ENCODE assay signal across 8 mouse cellular contexts in the genomic region with DNA sequence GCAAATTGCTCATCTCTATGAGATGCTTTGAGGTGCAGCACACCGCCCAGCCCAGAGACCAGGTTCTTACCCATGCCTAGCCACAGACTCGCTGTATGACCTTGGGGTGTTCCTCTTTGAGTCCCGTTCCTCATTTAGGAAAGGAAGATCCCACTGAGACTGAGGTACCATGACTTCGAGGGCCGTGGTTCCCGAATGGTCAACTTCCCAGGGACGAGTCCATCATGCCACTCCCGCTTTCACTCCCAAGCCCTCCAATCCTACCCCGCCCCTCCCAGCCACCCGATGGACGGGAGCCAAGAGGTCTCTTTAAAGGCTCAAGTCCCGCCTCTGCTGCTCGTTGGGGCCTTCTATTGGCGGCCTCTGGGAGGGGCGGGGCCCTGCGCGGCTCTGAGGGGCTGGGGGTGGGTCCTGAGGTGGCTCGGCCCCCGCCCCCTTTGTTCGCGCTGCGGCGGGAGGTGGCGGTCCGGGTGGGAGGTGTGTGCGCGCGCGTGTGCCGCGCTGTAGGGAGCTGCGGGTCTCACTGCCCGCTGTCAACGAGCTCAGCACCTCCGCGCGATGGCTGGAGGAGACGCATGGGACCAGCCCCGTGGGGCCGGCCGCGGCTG. TPM values are rescaled to one million over a fixed set of nuclear protein-coding genes. Genes with fewer than 3 reads are reported as not detected.
A peak's percentile ranks its signal among the peaks of the same experiment; 100 is the strongest.
DNase-seq lines count a peak whose midpoint lies in the region; ATAC-seq and TF ChIP-seq lines count a peak whose summit lies in the region.

A gene (plus strand): TSS at position 439 of the 608 bp plus-strand sequence.

- H3K4me3 ChIP-seq in intestine, postnatal 0 days (ENCODE audit: low read depth, low read length), result peak within 1 kb of the TSS; percentile 79
- H3K4me3 ChIP-seq in midbrain, embryonic 10.5 days, result peak within 1 kb of the TSS; percentile 91

- TF ChIP-seq CTCF in intestine, postnatal 0 days (IDR thresholded peaks at IDR 0.05; ENCODE audit: low read depth), result no peak

- peaks cover 34% of the 10 kb centered on the region for H3K4me1 ChIP-seq in intestine, postnatal 0 days (replicated peaks; ENCODE audit: control insufficient read depth, insufficient read depth, low read length)
- peaks cover 74% of the 10 kb centered on the region for H3K4me1 ChIP-seq in midbrain, embryonic 10.5 days

- peak within 1 kb of the TSS; percentile 86 for H3K27ac ChIP-seq in intestine, postnatal 0 days (ENCODE audit: low read depth, low read length)
- H3K27ac ChIP-seq in midbrain, embryonic 10.5 days (replicated peaks), result peak within 1 kb of the TSS; percentile 93

- intact Hi-C loops in left cerebral cortex, postnatal 36 days (cut with DNase I), result loop anchor here (5.0 kb wide), 1 partner anchor 74 kb away; no protein-coding TSS in a partner anchor

- peak; percentile 82 for DNase-seq in adrenal gland, adult 18-20 months (ENCODE audit: low spot score in 2 of 2)
- peak; percentile 99 for DNase-seq in embryo, embryonic 10.5 days (ENCODE audit: low spot score)
- peak; percentile 89 to 94 for DNase-seq in left cerebral cortex, postnatal 36 days (ENCODE audit: low spot score in 2 of 2)
- peak; percentile 96 for DNase-seq in midbrain, embryonic 10.5 days (ENCODE audit: low spot score)
- peak; percentile 94 for DNase-seq in right cerebral cortex, postnatal 4 days
- DNase-seq in yolk sac, embryonic 10.5 days (ENCODE audit: low spot score), result peak; percentile 96

- no peaks in the 10 kb centered on the region for H3K9me3 ChIP-seq in intestine, postnatal 0 days (ENCODE audit: control insufficient read depth)
- no peaks in the 10 kb centered on the region for H3K9me3 ChIP-seq in midbrain, embryonic 10.5 days (replicated peaks)

- H3K27me3 ChIP-seq in intestine, postnatal 0 days (replicated peaks; ENCODE audit: control insufficient read depth, insufficient read depth, low read length), result no peaks in the 10 kb centered on the region
- H3K27me3 ChIP-seq in midbrain, embryonic 10.5 days (ENCODE audit: low read depth, poor library complexity, severe bottlenecking), result peaks cover 58% of the 10 kb centered on the region

- H3K4me2 ChIP-seq in intestine, postnatal 0 days (replicated peaks; ENCODE audit: low read depth), result peak within 1 kb of the TSS; percentile 97

- H3K36me3 ChIP-seq in intestine, postnatal 0 days (ENCODE audit: control insufficient read depth, insufficient read depth), result no peaks in the 10 kb centered on the region
- no peaks in the 10 kb centered on the region for H3K36me3 ChIP-seq in midbrain, embryonic 10.5 days

- WGBS in intestine, postnatal 0 days, result 2% methylated on average over 39 of the region's 42 CpGs
- WGBS in midbrain, embryonic 10.5 days, result under 1% methylated on average over 42 of the region's 42 CpGs

- ATAC-seq in granulocyte monocyte progenitor cell, adult 5-6 weeks (replicated peaks; ENCODE audit: poor library complexity, severe bottlenecking), result peak; percentile 65
- peak; percentile 59 for ATAC-seq in intestine, postnatal 0 days

- H3K9ac ChIP-seq in intestine, postnatal 0 days (ENCODE audit: low read depth, low read length), result peak within 1 kb of the TSS; percentile 81

RNA-seq across cellular contexts. Expression of the gene that starts here (rescaled TPM):
- 1 to 10 TPM; 2.0 TPM for total RNA-seq in adrenal gland, adult 18-20 months (2021)
- 10.8 and 12.4 TPM in 2 replicates for total RNA-seq in granulocyte monocyte progenitor cell, adult 5-6 weeks (2014; fragmentation: Nextera tagmentation)
- total RNA-seq in granulocyte monocyte progenitor cell, adult 5-6 weeks (2017), result 5.6 and 6.6 TPM in 2 replicates
- polyA plus RNA-seq in intestine, postnatal 0 days (2015; fragmentation: Nextera tagmentation; extraction: Ambion mirVana), result 5.5 and 6.4 TPM in 2 replicates
- 10 to 100 TPM; 52.0 to 68.8 TPM for total RNA-seq in left cerebral cortex, postnatal 36 days (2021)
- polyA plus RNA-seq in midbrain, embryonic 10.5 days (2016; fragmentation: Nextera tagmentation; extraction: Ambion mirVana), result 4.9 and 9.5 TPM in 2 replicates

Comparison
In these comparisons a context has a peak if more than half of its experiments do, and no peak if none do; other contexts are left out.
1. Peak in every context shown above with its lines: DNase-seq, ATAC-seq, H3K4me3 ChIP-seq and H3K27ac ChIP-seq.